Mouse (Mus musculus): Measurements from ENCODE around the gene Dhodh.

GRCm38 (mm10) chr8:109584830-109585229, 23.6 kb downstream of the Dhodh start:
- TF ChIP-seq CTCF (IDR thresholded peaks at IDR 0.05; ENCODE audit: low read depth) (no peak), EP300 (IDR thresholded peaks at IDR 0.05; ENCODE audit: low read depth) (no peak)

Data from heart, postnatal 0 days (tissue).